Mouse (Mus musculus) heart, adult 2 months (tissue): ENCODE measurements around the gene Ankrd27.

Experiments used
- CTCF ChIP-seq: fragments of 200-600 bp; IDR thresholded peaks from 2 replicates; pipeline ENCODE4 v1.8.1; 2022; ENCODE audit warnings: antibody characterized with exemption, mild to moderate bottlenecking, moderate library complexity
- EP300 ChIP-seq: fragments of 200-500 bp; IDR thresholded peaks from 2 replicates; pipeline ENCODE4 v1.6.1; 2011; ENCODE audit warnings: low read depth, low read length, control low read depth; ENCODE audit not compliant: insufficient read depth
- POLR2A ChIP-seq: fragments of 200-500 bp; IDR thresholded peaks from 2 replicates; pipeline ENCODE4 v1.6.1; 2011; ENCODE audit warnings: mild to moderate bottlenecking, low read depth, low read length, control low read depth; ENCODE audit not compliant: insufficient read depth

DNA sequence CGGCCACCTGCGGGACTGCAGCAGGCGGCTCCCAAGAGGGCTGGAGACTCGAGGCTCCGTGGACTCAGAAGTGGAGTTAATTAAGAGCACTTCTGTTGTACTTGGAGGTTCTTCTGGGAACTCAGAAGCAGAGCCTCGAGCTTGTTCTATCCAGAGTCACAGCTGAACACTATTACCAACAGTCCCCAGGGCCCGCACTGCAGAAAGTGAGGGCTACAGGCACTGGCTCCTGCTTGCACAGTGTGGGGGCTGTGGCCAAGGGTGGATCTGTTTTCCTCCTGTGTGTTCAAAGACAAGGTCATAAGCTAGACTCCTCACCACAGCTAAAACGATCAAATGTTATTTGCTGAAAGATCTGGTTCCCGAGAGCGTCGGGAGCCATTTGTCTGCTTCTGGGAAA, 100.2 kb downstream of the Ankrd27 start:
- TF ChIP-seq CTCF (no peak), POLR2A (no peak), EP300 (no peak)
